Mouse (Mus musculus) CH12.LX (cell line): Measurements from ENCODE around the gene Chid1. TPM values are rescaled to one million over a fixed set of nuclear protein-coding genes. Genes with fewer than 3 reads are reported as not detected.

ENCODE experiments used
- DNase-seq: peaks from one replicate; pipeline ENCODE4 v3.0.0-alpha.2; 2013; ENCODE audit errors: extremely low read depth
- H3K27ac ChIP-seq: 2 replicates; pipeline ENCODE4 v1.5.1; 2012; ENCODE audit warnings: low read depth, mild to moderate bottlenecking, control low read depth, moderate library complexity; ENCODE audit not compliant: insufficient read depth
- H3K27me3 ChIP-seq: replicated peaks from 2 replicates; pipeline ENCODE3; 2012; ENCODE audit warnings: inconsistent platforms
- H3K36me3 ChIP-seq, 2 experiments: replicated peaks in 1 of 2; 2 replicates each; pipeline versions ENCODE3 to v1.6.1; 2012; ENCODE audit warnings: inconsistent platforms in 1 of 2, low read length in 1 of 2, mild to moderate bottlenecking in 1 of 2, mixed read lengths in 1 of 2, moderate library complexity in 1 of 2; ENCODE audit not compliant: control insufficient read depth in 1 of 2, insufficient read depth in 1 of 2
- H3K4me1 ChIP-seq, 2 experiments: 2 replicates each; pipeline ENCODE4 v1.6.1; 2012; ENCODE audit warnings: inconsistent platforms in 1 of 2, moderate library complexity in 1 of 2; ENCODE audit not compliant: insufficient read depth in 2 of 2, control insufficient read depth in 1 of 2
- H3K4me2 ChIP-seq: 2 replicates; pipeline ENCODE4 v1.6.1; 2012; ENCODE audit warnings: low read depth, mild to moderate bottlenecking, control low read depth; ENCODE audit not compliant: poor library complexity, insufficient read depth, severe bottlenecking
- H3K4me3 ChIP-seq, 3 experiments: fragments of 150-350 bp in 1 of 3; sonication (generic) in 1 of 3; replicated peaks in 1 of 3; 2 replicates each; pipeline versions ENCODE3 to v1.5.1; 2011 to 2012; ENCODE audit warnings: low read depth in 2 of 3, low read length in 2 of 3, mild to moderate bottlenecking in 2 of 3, moderate library complexity in 2 of 3, control low read depth in 1 of 3, improper control_type of control experiment in 1 of 3, inconsistent platforms in 1 of 3, mixed read lengths in 1 of 3; ENCODE audit not compliant: poor library complexity in 1 of 3
- H3K79me2 ChIP-seq: replicated peaks from 2 replicates; pipeline ENCODE4 v1.6.1; 2012; ENCODE audit warnings: mild to moderate bottlenecking, moderate library complexity; ENCODE audit not compliant: control insufficient read depth, poor library complexity, insufficient read depth, severe bottlenecking; ENCODE audit errors: extremely low read depth
- H3K9ac ChIP-seq: 2 replicates; pipeline ENCODE4 v1.6.1; 2012; ENCODE audit warnings: low read depth, mild to moderate bottlenecking, control low read depth, moderate library complexity; ENCODE audit not compliant: insufficient read depth
- H3K9me3 ChIP-seq: replicated peaks from 2 replicates; pipeline ENCODE3; 2012; ENCODE audit warnings: low read length, inconsistent platforms, mixed read lengths
- CHD2 ChIP-seq: IDR thresholded peaks from 2 replicates; pipeline ENCODE4 v1.6.1; 2011; ENCODE audit warnings: low read length, improper control_type of control experiment
- CTCF ChIP-seq, 2 experiments: IDR thresholded peaks in 1 of 2; conservative IDR thresholded peaks in 1 of 2; 2 replicates each; pipeline ENCODE4 v1.5.1; 2011 to 2012; ENCODE audit warnings: low read depth in 2 of 2, low read length in 2 of 2, improper control_type of control experiment in 1 of 2, inconsistent platforms in 1 of 2, mild to moderate bottlenecking in 1 of 2, moderate library complexity in 1 of 2
- EP300 ChIP-seq: IDR thresholded peaks from 2 replicates; pipeline ENCODE4 v1.6.1; 2011; ENCODE audit warnings: low read length, improper control_type of control experiment
- ETS1 ChIP-seq: conservative IDR thresholded peaks from 2 replicates; pipeline ENCODE4 v1.6.1; 2012; ENCODE audit warnings: low read depth, mild to moderate bottlenecking, inconsistent platforms, low read length, improper control_type of control experiment, moderate library complexity
- HCFC1 ChIP-seq: IDR thresholded peaks from 2 replicates; pipeline ENCODE4 v1.6.1; 2012; ENCODE audit warnings: low read depth, mild to moderate bottlenecking, inconsistent platforms, low read length, improper control_type of control experiment
- IRF4 ChIP-seq: IDR thresholded peaks from 2 replicates; pipeline ENCODE4 v1.6.1; 2014; ENCODE audit warnings: low read depth, mild to moderate bottlenecking, inconsistent platforms, low read length, improper control_type of control experiment
- MAFK ChIP-seq: IDR thresholded peaks from 2 replicates; pipeline ENCODE4 v1.6.1; 2011; ENCODE audit warnings: low read length, improper control_type of control experiment; ENCODE audit not compliant: insufficient replicate concordance
- MAX ChIP-seq: IDR thresholded peaks from 2 replicates; pipeline ENCODE4 v1.6.1; 2011; ENCODE audit warnings: low read length, improper control_type of control experiment
- MAZ ChIP-seq: IDR thresholded peaks from 2 replicates; pipeline ENCODE4 v1.6.1; 2012; ENCODE audit warnings: low read depth, mild to moderate bottlenecking, inconsistent platforms, low read length, improper control_type of control experiment, moderate library complexity
- NELFE ChIP-seq: IDR thresholded peaks from 2 replicates; pipeline ENCODE4 v1.6.1; 2011; ENCODE audit warnings: low read depth, low read length, improper control_type of control experiment
- NRF1 ChIP-seq: IDR thresholded peaks from 2 replicates; pipeline ENCODE4 v1.6.1; 2014; ENCODE audit warnings: low read depth, mild to moderate bottlenecking, inconsistent platforms, low read length, improper control_type of control experiment, moderate library complexity
- POLR2A ChIP-seq: IDR thresholded peaks from 2 replicates; pipeline ENCODE4 v1.6.1; 2011; ENCODE audit warnings: low read depth, mild to moderate bottlenecking, improper control_type of control experiment, low read length
- RAD21 ChIP-seq: IDR thresholded peaks from 2 replicates; pipeline ENCODE4 v1.6.1; 2011; ENCODE audit warnings: low read depth, mild to moderate bottlenecking, low read length, improper control_type of control experiment, moderate library complexity
- SIN3A ChIP-seq: IDR thresholded peaks from 2 replicates; pipeline ENCODE4 v1.6.1; 2012; ENCODE audit warnings: low read length, improper control_type of control experiment, inconsistent platforms
- SMC3 ChIP-seq: IDR thresholded peaks from 2 replicates; pipeline ENCODE4 v1.6.1; 2011; ENCODE audit warnings: low read depth, low read length, improper control_type of control experiment
- TCF12 ChIP-seq: IDR thresholded peaks from 2 replicates; pipeline ENCODE4 v1.6.1; 2014; ENCODE audit warnings: low read depth, mild to moderate bottlenecking, inconsistent platforms, low read length, improper control_type of control experiment
- UBTF ChIP-seq: IDR thresholded peaks from 2 replicates; pipeline ENCODE4 v1.6.1; 2012; ENCODE audit warnings: low read depth, mild to moderate bottlenecking, inconsistent platforms, low read length, improper control_type of control experiment, moderate library complexity
- USF1 ChIP-seq: IDR thresholded peaks from 2 replicates; pipeline ENCODE4 v1.6.1; 2014; ENCODE audit warnings: low read depth, mild to moderate bottlenecking, inconsistent platforms, low read length, improper control_type of control experiment
- USF2 ChIP-seq: conservative IDR thresholded peaks from 2 replicates; pipeline ENCODE4 v1.6.1; 2011; ENCODE audit warnings: low read depth, low read length, improper control_type of control experiment
- ZC3H11A ChIP-seq: IDR thresholded peaks from 2 replicates; pipeline ENCODE4 v1.6.1; 2012; ENCODE audit warnings: low read depth, mild to moderate bottlenecking, inconsistent platforms, low read length, improper control_type of control experiment
- ZMIZ1 ChIP-seq: IDR thresholded peaks from 2 replicates; pipeline ENCODE4 v1.6.1; 2012; ENCODE audit warnings: low read depth, mild to moderate bottlenecking, inconsistent platforms, low read length, improper control_type of control experiment
- ZNF384 ChIP-seq: IDR thresholded peaks from 2 replicates; pipeline ENCODE4 v1.6.1; 2012; ENCODE audit warnings: low read depth, low read length, improper control_type of control experiment, inconsistent platforms
- dilution Hi-C: fragments of 300-500 bp; cut with MboI; formaldehyde crosslinking; loops from 2 replicates; pipeline ENCODE4 v1.14.3; 2020; ENCODE audit warnings: low sequenced_read_pairs; ENCODE audit not compliant: extremely low pct_unique_long_range_greater_than_20kb, extremely low pct_ligation_motif_present
- in situ Hi-C: fragments of 300-500 bp; cut with MboI; formaldehyde crosslinking; loops from 3 replicates; pipeline ENCODE4 v1.14.3; 2019; ENCODE audit warnings: low sequenced_read_pairs, low pct_ligation_motif_present, low pct_unique_long_range_greater_than_20kb, mixed read lengths
- polyA plus RNA-seq: library from polyadenylated mRNA; unstranded; fragments of >175 nt; gene quantifications from 2 replicates; pipeline ENCODE4 v1.2.1, GENCODE M21; 2012; ENCODE audit warnings: low read depth; ENCODE audit not compliant: insufficient read length
- total RNA-seq, 2 experiments: library from RNA; depleted of rRNA; stranded (reverse); fragments of 300-350 nt in 1 of 2; fragments of >200 nt in 1 of 2; gene quantifications; 2 replicates each; pipeline ENCODE4 v1.2.3; 2012 to 2014

Chid1 gene
- total and polyA plus RNA-seq, 3 experiments = 27.0 to 50.5 (median 42.3) TPM

DNA sequence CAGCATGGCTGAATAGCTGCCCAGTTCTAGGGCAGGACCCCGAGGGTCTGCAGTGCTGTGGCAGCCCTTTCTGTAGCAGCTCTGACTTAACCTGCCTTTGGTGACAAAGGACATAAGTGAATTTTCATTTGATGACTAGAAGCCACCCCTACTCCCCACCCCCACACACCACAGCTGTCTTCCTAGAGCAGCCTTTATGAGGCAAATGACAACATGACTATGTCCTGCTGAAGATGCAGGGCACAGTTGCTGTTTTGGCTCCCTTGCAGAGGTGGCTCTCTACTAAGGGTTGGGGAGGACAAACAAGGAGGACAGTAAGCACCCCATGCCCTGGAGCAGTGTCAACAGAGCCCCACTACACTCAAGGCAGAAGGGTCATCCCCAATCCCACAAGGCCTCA, 19.9 kb downstream of the Chid1 start:
- H3K9me3 ChIP-seq = no peaks in the 10 kb centered on the region
- no peaks in the 10 kb centered on the region for H3K79me2 ChIP-seq
- no peak overlapping the region for H3K27ac ChIP-seq
- peaks cover 0 to 3% of the 10 kb centered on the region in 2 experiments; a peak in 1 of 4 replicates for H3K4me1 ChIP-seq
- peaks cover 47 to 94% of the 10 kb centered on the region in 2 experiments for H3K36me3 ChIP-seq
- no peak for DNase-seq
- no peaks in the 10 kb centered on the region for H3K27me3 ChIP-seq
- no peak overlapping the region for H3K9ac ChIP-seq
- H3K4me2 ChIP-seq = no peak overlapping the region
- TF ChIP-seq ZMIZ1 (no peak), IRF4 (no peak), CHD2 (no peak), SMC3 (no peak), RAD21 (no peak), USF1 (no peak), POLR2A (no peak), SIN3A (no peak), ZNF384 (no peak), MAFK (no peak), UBTF (no peak)
- H3K4me3 ChIP-seq = no peak overlapping the region
- in situ Hi-C loops (no loop called here), dilution Hi-C loops (no loop called here)

DNA sequence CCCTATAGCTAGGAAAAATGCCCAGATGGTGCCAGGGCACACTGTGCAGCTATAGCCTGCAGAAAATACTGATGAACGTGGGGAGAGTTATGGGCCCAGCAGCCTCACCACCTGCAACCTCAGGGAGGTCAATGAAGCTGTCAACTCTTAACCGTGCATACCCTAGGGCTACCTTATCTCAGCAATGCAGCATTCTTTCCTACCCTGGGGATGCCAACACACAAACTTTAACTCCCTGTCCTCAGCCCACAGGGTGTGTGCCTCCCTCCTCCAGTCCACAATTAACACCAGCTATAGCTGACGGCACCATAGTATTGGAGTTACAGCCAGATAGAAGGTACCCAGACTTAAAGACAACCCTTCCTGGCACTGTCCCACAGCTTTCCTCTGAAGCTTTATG, 20.7 kb downstream of the Chid1 start:
- H3K27ac ChIP-seq = no peak overlapping the region
- in situ Hi-C loops (no loop called here), dilution Hi-C loops (no loop called here)
- H3K36me3 ChIP-seq = peaks cover 47 to 89% of the 10 kb centered on the region in 2 experiments
- no peak for DNase-seq
- H3K9me3 ChIP-seq = no peaks in the 10 kb centered on the region
- H3K4me2 ChIP-seq = no peak overlapping the region
- no peak overlapping the region for H3K9ac ChIP-seq
- no peaks in the 10 kb centered on the region for H3K79me2 ChIP-seq
- no peak overlapping the region for H3K4me3 ChIP-seq
- no peaks in the 10 kb centered on the region for H3K27me3 ChIP-seq
- no peak for TF ChIP-seq CHD2
- no peak for TF ChIP-seq MAX
- no peak for TF ChIP-seq USF2
- TF ChIP-seq NELFE = no peak
- no peak for TF ChIP-seq POLR2A
- TF ChIP-seq ZC3H11A = no peak
- TF ChIP-seq EP300 = no peak
- TF ChIP-seq MAZ = no peak
- no peak for TF ChIP-seq TCF12
- TF ChIP-seq ETS1 = no peak
- no peak for TF ChIP-seq CTCF (conservative IDR thresholded peaks at IDR 0.05 in 1 of 2, IDR thresholded peaks at IDR 0.05 in 1 of 2; ENCODE audit: low read depth in 2 of 2, low read length in 2 of 2)
- no peak for TF ChIP-seq HCFC1
- TF ChIP-seq NRF1 = no peak
- TF ChIP-seq, all 38 proteins: peak for 0
- H3K4me1 ChIP-seq = 0 out of 4 replicates have a peak, but pooled peaks cover 0 to 2% of the 10 kb centered on the region in 2 experiments
